Mouse (Mus musculus): ENCODE data around the gene Elovl7. TPM values are rescaled to one million over a fixed set of nuclear protein-coding genes. Genes with fewer than 3 reads are reported as not detected.

Elovl7 gene
- total RNA-seq, 1 experiment = 1.4 TPM

GRCm38 (mm10) chr13:108240012-108240411, 25.8 kb downstream of the Elovl7 start:
- TF ChIP-seq HCFC1 (IDR thresholded peaks at IDR 0.05; ENCODE audit: borderline replicate concordance, insufficient read depth, low read length) (no peak), ZNF384 (IDR thresholded peaks at IDR 0.05; ENCODE audit: low read depth, low read length) (no peak)
- in situ Hi-C loops (cut with MboI; ENCODE audit: low sequenced_read_pairs in 2 of 2, unreplicated experiment in 2 of 2) = no loop called here
- DNase-seq (ENCODE audit: low read depth, low spot score) = no peak

GRCm38 (mm10) chr13:108241715-108242114, 27.5 kb downstream of the Elovl7 start:
- no peak for DNase-seq (ENCODE audit: low read depth, low spot score)
- Histone ChIP-seq H3K4me3 (ENCODE audit: insufficient read depth in 1 of 2, low read depth in 1 of 2, low read length in 2 of 2, poor library complexity in 1 of 2, severe bottlenecking in 1 of 2) (no peak overlapping the region), H3K9ac (ENCODE audit: insufficient read depth, low read depth, low read length, poor library complexity, severe bottlenecking) (no peak overlapping the region), H3K9me3 (ENCODE audit: control insufficient read depth, insufficient read depth, low read depth, low read length) (no peaks in the 10 kb centered on the region), H3K27ac (ENCODE audit: insufficient read depth, low read depth, low read length, poor library complexity, severe bottlenecking) (no peak overlapping the region), H3K36me3 (ENCODE audit: control insufficient read depth, insufficient read depth, low read length, poor library complexity, severe bottlenecking) (no peaks in the 10 kb centered on the region), H3K4me1 (ENCODE audit: control insufficient read depth in 2 of 2, insufficient read depth in 2 of 2, low read length in 2 of 2, poor library complexity in 1 of 2) (no peaks in the 10 kb centered on the region)
- in situ Hi-C loops (cut with MboI; ENCODE audit: low sequenced_read_pairs in 2 of 2, unreplicated experiment in 2 of 2) = no loop called here
- TF ChIP-seq ZC3H11A (IDR thresholded peaks at IDR 0.05; ENCODE audit: borderline replicate concordance, low read depth, low read length) = no peak
- no peak for TF ChIP-seq MAFK (IDR thresholded peaks at IDR 0.05; ENCODE audit: insufficient read depth, low read depth, low read length)
- no peak for TF ChIP-seq ZNF384 (IDR thresholded peaks at IDR 0.05; ENCODE audit: low read depth, low read length)
- TF ChIP-seq HCFC1 (IDR thresholded peaks at IDR 0.05; ENCODE audit: borderline replicate concordance, insufficient read depth, low read length) = no peak
- no peak for TF ChIP-seq CHD2 (IDR thresholded peaks at IDR 0.05; ENCODE audit: low read depth, low read length)

More at GRCm38 (mm10) chr13:108240012-108240411, 25.8 kb downstream of the Elovl7 start:
- Histone ChIP-seq H3K4me1 (ENCODE audit: control insufficient read depth in 2 of 2, insufficient read depth in 2 of 2, low read length in 2 of 2, poor library complexity in 1 of 2) (no peaks in the 10 kb centered on the region), H3K9ac (ENCODE audit: insufficient read depth, low read depth, low read length, poor library complexity, severe bottlenecking) (no peak overlapping the region), H3K4me3 (ENCODE audit: insufficient read depth in 1 of 2, low read depth in 1 of 2, low read length in 2 of 2, poor library complexity in 1 of 2, severe bottlenecking in 1 of 2) (no peak overlapping the region), H3K9me3 (ENCODE audit: control insufficient read depth, insufficient read depth, low read depth, low read length) (no peaks in the 10 kb centered on the region), H3K36me3 (ENCODE audit: control insufficient read depth, insufficient read depth, low read length, poor library complexity, severe bottlenecking) (no peaks in the 10 kb centered on the region), H3K27ac (ENCODE audit: insufficient read depth, low read depth, low read length, poor library complexity, severe bottlenecking) (no peak overlapping the region)

- H3K27ac ChIP-seq (ENCODE audit: insufficient read depth, low read depth, low read length, poor library complexity, severe bottlenecking) = no peak overlapping the region
- H3K4me3 ChIP-seq (ENCODE audit: insufficient read depth in 1 of 2, low read depth in 1 of 2, low read length in 2 of 2, poor library complexity in 1 of 2, severe bottlenecking in 1 of 2) = no peak overlapping the region
- no peak for DNase-seq (ENCODE audit: low read depth, low spot score)
- H3K9ac ChIP-seq (ENCODE audit: insufficient read depth, low read depth, low read length, poor library complexity, severe bottlenecking) = no peak overlapping the region
- H3K9me3 ChIP-seq (ENCODE audit: control insufficient read depth, insufficient read depth, low read depth, low read length) = no peaks in the 10 kb centered on the region
- in situ Hi-C loops (cut with MboI; ENCODE audit: low sequenced_read_pairs in 2 of 2, unreplicated experiment in 2 of 2) = no loop called here
- H3K4me1 ChIP-seq (ENCODE audit: control insufficient read depth in 2 of 2, insufficient read depth in 2 of 2, low read length in 2 of 2, poor library complexity in 1 of 2) = no peaks in the 10 kb centered on the region
- no peaks in the 10 kb centered on the region for H3K36me3 ChIP-seq (ENCODE audit: control insufficient read depth, insufficient read depth, low read length, poor library complexity, severe bottlenecking)
- TF ChIP-seq HCFC1 (IDR thresholded peaks at IDR 0.05; ENCODE audit: borderline replicate concordance, insufficient read depth, low read length) (no peak), ZNF384 (IDR thresholded peaks at IDR 0.05; ENCODE audit: low read depth, low read length) (no peak), MAFK (IDR thresholded peaks at IDR 0.05; ENCODE audit: insufficient read depth, low read depth, low read length) (no peak), ZC3H11A (IDR thresholded peaks at IDR 0.05; ENCODE audit: borderline replicate concordance, low read depth, low read length) (no peak), CHD2 (IDR thresholded peaks at IDR 0.05; ENCODE audit: low read depth, low read length) (no peak)
Measured at GRCm38 (mm10) chr13:108245086-108245697, 31.0 kb downstream of the Elovl7 start.

GRCm38 (mm10) chr13:108251106-108251505, 36.9 kb downstream of the Elovl7 start:
- no peaks in the 10 kb centered on the region for H3K4me1 ChIP-seq (ENCODE audit: control insufficient read depth in 2 of 2, insufficient read depth in 2 of 2, low read length in 2 of 2, poor library complexity in 1 of 2)
- DNase-seq (ENCODE audit: low read depth, low spot score) = no peak
- H3K4me3 ChIP-seq (ENCODE audit: insufficient read depth in 1 of 2, low read depth in 1 of 2, low read length in 2 of 2, poor library complexity in 1 of 2, severe bottlenecking in 1 of 2) = no peak overlapping the region
- no peak overlapping the region for H3K27ac ChIP-seq (ENCODE audit: insufficient read depth, low read depth, low read length, poor library complexity, severe bottlenecking)
- TF ChIP-seq CHD2 (IDR thresholded peaks at IDR 0.05; ENCODE audit: low read depth, low read length) = no peak
- no peak for TF ChIP-seq MAFK (IDR thresholded peaks at IDR 0.05; ENCODE audit: insufficient read depth, low read depth, low read length)
- no peak for TF ChIP-seq ZNF384 (IDR thresholded peaks at IDR 0.05; ENCODE audit: low read depth, low read length)
- TF ChIP-seq HCFC1 (IDR thresholded peaks at IDR 0.05; ENCODE audit: borderline replicate concordance, insufficient read depth, low read length) = no peak
- no peak for TF ChIP-seq ZC3H11A (IDR thresholded peaks at IDR 0.05; ENCODE audit: borderline replicate concordance, low read depth, low read length)
- no peak overlapping the region for H3K9ac ChIP-seq (ENCODE audit: insufficient read depth, low read depth, low read length, poor library complexity, severe bottlenecking)
- no peaks in the 10 kb centered on the region for H3K36me3 ChIP-seq (ENCODE audit: control insufficient read depth, insufficient read depth, low read length, poor library complexity, severe bottlenecking)
- in situ Hi-C loops (cut with MboI; ENCODE audit: low sequenced_read_pairs in 2 of 2, unreplicated experiment in 2 of 2) = no loop called here
- no peaks in the 10 kb centered on the region for H3K9me3 ChIP-seq (ENCODE audit: control insufficient read depth, insufficient read depth, low read depth, low read length)

GRCm38 (mm10) chr13:108253977-108254376, 39.8 kb downstream of the Elovl7 start:
- H3K4me3 ChIP-seq (ENCODE audit: insufficient read depth in 1 of 2, low read depth in 1 of 2, low read length in 2 of 2, poor library complexity in 1 of 2, severe bottlenecking in 1 of 2) = no peak overlapping the region
- H3K36me3 ChIP-seq (ENCODE audit: control insufficient read depth, insufficient read depth, low read length, poor library complexity, severe bottlenecking) = no peaks in the 10 kb centered on the region
- H3K4me1 ChIP-seq (ENCODE audit: control insufficient read depth in 2 of 2, insufficient read depth in 2 of 2, low read length in 2 of 2, poor library complexity in 1 of 2) = no peaks in the 10 kb centered on the region
- no peak overlapping the region for H3K9ac ChIP-seq (ENCODE audit: insufficient read depth, low read depth, low read length, poor library complexity, severe bottlenecking)
- TF ChIP-seq CHD2 (IDR thresholded peaks at IDR 0.05; ENCODE audit: low read depth, low read length) (no peak), ZC3H11A (IDR thresholded peaks at IDR 0.05; ENCODE audit: borderline replicate concordance, low read depth, low read length) (no peak), ZNF384 (IDR thresholded peaks at IDR 0.05; ENCODE audit: low read depth, low read length) (no peak), MAFK (IDR thresholded peaks at IDR 0.05; ENCODE audit: insufficient read depth, low read depth, low read length) (no peak), HCFC1 (IDR thresholded peaks at IDR 0.05; ENCODE audit: borderline replicate concordance, insufficient read depth, low read length) (no peak)
- no peaks in the 10 kb centered on the region for H3K9me3 ChIP-seq (ENCODE audit: control insufficient read depth, insufficient read depth, low read depth, low read length)
- DNase-seq (ENCODE audit: low read depth, low spot score) = no peak
- in situ Hi-C loops (cut with MboI; ENCODE audit: low sequenced_read_pairs in 2 of 2, unreplicated experiment in 2 of 2) = no loop called here
- H3K27ac ChIP-seq (ENCODE audit: insufficient read depth, low read depth, low read length, poor library complexity, severe bottlenecking) = no peak overlapping the region
